Mouse (Mus musculus) liver (tissue): ENCODE results near the gene Prdm10.
A peak's percentile ranks its signal among the peaks of the same experiment; 100 is the strongest.

ENCODE experiments used
- DNase-seq: peaks from one replicate; pipeline ENCODE4 v3.0.0-alpha.2; 2020; ENCODE audit warnings: mixed read lengths

Prdm10 gene

DNA sequence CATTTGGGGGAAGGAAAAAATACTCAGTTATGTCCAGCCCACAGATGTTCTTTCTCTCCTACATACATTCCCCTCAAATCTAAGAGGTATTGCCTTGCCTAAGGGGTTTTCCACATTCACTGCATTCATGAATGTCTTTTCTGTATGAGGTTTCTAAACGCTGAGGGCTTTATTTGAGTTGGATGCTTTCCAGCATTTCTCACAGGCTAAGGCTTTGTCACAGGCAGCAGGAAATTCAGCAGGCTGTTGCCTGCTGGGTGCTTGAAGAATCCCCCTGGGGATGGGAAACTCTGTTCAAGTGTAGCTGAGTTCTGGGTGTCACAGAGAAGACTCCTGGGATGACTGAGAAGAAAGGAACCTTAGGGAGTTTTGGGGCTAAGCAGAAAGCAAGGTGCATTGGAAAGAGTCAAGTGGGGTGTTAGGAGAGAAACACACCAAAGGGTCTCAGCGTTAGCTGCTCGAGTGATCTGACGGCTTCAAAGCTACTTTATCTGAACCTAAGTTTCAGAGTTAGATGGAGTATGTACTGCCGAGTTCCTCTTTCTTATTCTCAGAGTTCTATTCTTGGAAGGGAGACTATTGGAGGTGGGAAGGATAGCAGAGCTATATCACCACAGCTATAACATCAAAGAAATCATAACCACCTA, 14.2 kb upstream of the Prdm10 start:
- no peak for DNase-seq

DNA sequence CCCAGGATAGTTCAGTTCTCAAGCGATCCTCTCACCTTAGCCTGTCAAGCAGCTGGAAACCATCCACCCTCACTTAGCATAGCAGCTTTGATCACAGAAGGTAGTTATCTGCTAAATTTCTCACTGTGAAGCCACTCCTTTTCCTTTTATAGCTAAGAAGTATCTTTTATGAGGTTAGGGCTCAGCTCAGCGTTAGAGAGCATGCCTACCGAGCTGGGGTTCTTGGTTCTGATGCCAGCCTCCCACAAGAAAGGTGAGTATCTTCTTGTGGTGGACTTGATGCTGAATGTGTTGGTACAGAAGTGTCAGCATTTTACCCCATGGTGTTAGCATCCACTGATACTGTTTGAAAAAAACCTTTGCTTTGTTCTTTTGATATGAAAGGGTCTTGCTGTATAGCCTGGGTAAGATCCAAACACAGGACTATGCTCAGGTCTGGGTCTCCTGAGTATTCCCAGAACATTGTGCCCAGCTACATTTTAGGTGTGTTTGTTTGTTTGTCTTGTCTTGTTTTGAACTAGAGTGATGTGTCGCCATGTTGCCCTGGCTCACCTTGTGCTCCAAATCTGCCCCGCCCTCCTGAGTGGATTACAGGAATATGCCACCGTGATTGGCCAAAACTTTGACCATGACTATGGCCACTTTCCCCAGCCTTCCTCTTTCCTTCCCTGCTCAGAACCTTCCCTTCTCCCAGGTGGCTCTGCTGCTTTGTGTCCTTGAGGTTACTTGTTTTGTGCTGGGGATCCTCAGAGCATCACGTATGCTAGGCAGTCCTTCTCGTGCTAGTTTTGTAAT, 8.9 kb upstream of the Prdm10 start:
- DNase-seq, result peak; percentile 64

DNA sequence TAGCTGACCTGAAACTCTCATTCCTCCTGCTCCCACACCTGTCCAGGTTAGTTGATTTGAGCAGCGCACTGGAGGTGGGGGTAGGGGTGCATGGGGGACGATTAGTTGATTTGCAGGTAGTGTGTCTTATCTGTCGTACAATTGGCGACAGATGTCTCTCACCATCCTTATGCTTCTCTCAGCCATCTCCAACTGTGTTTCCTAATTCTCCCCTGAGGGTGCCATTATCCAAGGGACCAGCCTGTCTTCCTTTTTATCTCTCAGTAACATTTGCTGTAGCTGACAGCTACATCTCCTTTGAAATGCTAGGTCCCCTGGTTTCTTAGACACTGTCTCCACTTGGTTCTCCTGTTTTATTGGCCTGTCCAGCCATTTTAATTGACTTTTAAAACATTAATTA, 8.2 kb upstream of the Prdm10 start:
- DNase-seq, result peak; percentile 60

DNA sequence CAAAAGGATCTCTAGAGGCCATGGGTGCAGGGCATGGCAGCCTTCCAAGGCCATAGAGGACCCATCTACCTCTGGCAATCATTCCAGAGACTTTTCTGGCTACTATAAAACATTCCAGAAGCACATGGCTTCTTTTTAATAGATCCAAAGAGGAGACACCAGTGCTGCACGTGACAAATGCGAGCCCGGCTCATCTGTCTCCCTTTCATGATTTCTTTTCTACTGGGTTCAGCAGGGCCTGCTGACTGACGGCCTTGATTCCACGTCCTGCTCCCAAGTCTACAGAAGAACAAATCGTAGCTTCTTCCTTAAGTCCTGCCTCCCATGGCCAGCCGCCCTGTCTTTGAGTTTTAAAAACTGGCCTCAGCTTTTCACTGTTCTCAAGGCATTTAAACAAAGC, 1.7 kb upstream of the Prdm10 start:
- DNase-seq, result no peak

DNA sequence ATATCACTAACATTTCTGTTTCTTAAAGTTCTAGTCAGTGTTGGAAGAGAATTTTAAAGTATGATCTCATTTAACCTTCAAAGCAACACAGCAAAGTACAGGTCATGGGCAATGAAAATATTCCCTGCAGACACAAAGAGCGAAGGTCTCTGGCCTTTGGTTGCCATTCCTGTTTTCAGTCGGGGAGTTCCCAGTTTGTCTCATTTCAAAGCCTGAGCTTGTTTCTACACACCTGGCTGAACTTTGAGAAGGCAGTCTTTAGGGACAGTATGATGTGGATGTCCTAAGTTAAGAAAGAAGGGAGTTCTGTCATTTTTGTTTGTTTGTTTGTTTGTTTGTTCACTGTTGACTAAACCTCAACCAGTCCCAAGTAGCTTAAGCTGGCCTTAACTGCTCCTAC, 1.0 kb upstream of the Prdm10 start:
- no peak for DNase-seq

DNA sequence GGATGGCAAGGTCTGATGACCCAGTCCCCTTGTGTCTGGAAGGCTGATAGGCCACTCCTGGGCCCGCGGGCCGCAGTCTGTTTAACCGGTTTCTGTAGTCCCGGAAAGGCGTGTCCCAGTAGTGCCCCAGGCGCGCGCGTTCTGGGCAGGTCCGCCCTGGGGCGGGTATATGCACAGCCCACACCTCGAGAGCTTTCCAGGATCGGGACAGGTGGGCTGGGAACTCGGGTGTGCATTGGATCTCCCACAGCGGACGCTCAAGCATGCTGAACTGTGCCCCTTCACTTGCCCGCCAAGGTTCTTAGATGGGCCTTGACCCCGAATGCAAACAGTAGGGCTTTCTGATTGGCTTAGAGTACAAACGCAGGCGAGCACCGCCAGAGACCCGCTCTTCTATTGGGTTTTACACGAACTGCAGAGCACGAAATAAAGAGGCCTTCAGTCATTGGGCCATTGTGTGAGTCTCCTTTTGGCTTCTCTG, 413 bp upstream of the Prdm10 start:
- peak; percentile 93 for DNase-seq

DNA sequence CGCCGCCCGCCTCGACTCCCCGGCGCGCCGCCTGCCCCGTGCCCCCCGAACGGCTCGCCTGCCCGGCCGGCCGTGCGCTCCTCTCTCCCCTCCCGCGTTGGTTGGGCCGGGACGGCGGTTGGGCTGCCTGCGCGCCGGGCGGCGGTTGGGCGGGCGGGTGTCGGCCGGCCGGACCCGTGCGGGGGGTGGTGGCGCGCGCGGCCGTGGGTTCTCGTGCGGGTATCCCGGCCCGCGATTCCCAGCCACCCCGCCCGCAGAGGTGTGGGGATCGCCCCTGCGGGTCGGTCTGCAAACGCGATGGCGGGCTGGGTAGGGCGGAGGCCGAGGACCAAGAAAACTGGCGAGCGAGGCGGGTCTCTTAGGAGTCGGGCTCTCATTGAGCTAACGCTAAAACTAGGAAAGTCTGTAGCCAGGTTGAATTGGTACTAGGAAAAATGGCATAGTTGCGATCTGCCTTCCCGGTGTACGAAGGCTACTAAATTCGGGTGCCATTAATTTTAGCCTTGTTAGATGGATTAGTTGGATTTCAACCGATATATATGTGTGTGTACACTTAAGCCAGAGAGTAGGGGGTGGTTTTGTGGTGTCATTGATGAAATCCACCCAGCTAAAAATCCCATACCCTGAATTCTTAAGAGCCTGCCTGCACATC, 799 bp downstream of the Prdm10 start:
- DNase-seq, result peak; percentile 85

DNA sequence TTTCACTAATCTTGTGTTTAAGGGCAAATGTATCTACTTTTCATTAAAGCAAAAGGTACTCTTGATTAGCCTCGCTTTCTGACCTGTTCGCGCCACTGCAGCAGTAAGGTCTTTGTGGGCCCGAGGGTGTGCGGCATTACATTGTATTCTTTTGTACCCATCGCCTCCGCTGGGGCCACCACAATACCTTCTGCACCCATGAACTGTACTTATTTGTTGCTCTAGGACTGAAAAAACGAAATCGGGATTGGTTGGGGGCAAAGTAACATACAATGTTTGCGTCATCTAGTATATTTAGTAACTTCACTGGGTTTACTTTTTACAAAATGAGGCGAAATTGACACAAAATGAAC, 1.3 kb downstream of the Prdm10 start:
- DNase-seq, result peak; percentile 66

DNA sequence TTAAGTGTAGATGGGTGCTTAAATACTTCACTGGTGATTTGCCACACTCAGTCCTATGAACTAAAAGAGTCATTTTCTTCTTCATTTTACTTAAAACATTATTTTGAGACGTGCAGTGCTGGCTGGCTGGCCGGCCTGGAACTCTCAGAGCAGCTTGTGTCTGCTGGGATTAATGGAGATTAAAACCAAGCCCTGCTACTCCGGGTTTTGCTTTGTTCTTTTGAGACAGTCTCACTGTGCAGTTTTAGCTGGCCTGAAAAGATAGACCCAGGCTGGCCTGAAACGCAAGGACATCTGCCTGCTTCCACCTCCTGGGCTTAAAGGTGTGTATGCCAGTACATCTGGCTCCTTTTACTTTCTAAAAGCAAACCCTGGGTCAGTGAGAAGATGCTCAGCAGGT, 2.2 kb downstream of the Prdm10 start:
- DNase-seq, result no peak

DNA sequence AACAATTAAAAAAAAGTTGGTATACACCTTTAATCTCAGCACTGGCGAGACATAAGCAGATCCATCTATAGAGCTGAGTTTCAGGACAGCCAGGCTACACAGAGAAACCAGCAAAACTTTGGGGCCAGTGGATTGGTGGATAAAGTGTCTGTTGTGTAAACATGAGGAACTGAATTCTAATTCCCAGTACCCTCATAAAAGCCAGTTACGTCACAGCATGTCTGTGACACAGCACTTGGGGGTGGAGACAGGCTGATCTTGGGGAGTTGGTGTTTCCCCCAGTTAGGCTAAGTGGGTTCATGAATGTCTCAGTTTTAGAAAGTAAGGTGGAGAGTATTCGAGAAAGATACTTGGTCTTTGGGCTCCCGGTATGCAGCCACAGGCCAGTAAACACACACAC, 2.7 kb downstream of the Prdm10 start:
- DNase-seq, result no peak

DNA sequence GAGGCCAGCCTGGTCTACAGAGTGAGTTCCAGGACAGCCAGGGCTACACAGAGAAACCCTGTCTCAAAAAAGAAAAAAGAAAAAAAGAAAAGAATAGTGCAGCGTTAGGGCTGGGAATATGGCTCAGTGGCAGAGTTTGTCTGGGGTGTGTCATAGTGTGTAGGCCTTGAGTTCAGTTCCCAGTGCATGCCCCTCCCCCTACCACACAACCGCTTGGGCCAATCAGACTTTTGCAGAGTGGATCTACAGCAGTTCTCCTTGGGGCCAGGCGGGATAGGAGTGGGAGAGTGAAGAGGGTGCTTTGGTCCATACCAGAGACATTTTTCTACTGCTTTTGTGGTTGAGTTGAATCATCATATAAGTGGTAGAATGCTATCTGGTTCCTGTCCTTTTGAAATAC, 3.6 kb downstream of the Prdm10 start:
- DNase-seq, result peak; percentile 39

DNA sequence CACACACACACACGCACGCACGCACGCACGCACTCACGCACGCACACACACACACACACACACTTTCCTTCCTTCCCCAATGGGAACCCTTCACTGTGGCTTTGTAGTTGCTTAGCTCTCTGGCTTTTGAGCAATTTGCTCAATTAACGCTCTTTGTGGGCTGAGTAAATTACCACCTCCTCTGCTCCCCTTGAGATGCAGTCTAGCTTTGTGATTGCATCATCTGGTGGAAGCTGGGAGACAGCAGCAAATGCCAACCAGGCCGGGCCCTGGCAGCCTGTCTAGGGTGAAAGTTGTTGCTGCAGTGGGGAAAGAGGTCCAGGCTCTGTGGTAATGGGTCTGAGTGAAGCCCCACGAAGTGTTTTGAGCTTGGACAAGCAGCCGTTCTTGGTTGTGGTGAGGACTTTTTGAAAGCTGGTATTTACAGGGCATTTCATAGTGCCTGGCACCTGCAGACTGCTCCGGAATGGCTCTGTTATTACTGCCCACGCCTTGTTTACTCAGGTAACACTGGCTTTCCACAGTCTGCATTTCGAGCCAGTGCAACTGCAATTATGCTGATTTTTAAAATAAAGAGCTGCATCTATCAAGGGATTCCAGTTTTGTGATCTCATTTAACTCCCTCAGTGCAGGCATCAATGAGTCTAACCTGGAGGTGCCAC, 10.0 kb downstream of the Prdm10 start:
- no peak for DNase-seq

DNA sequence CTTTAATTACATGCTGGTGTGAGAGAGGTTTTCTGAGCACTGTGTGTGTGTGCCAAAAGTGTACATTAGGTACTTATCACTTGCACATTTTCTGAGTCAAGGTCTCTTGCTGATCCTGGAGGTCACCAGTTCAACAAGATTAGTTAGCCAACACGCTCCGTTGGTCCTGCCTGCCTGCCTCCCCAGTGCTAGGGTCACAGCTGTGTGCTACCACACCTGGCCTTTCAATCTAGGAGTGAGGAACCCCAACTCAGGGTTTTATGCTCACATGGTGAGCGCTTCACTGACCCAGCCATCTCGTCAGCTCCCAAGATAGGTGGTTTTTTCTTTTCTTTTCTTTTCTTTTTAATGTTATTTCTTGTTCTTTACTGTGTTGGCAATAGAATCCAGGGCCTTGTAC, 11.6 kb downstream of the Prdm10 start:
- DNase-seq, result no peak

DNA sequence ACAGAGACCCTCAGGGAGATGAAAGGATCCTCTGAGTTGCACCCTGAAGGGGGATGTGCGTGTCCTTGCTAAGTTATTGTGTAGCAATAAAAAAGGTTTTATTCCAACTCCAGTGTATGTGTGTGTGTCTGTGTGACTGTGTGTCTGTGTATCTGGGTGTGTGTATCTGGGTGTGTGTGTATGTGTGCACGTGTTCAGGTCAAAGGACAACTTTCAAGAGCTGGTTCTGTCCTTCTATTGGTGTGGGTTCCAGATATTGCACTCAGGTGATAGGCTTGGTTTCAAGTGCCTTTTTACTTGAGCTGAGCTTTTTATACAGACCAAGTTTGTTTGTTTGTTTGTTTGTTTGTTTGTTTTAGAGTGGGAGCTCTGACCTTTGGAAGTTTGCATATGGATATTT, 12.9 kb downstream of the Prdm10 start:
- no peak for DNase-seq

DNA sequence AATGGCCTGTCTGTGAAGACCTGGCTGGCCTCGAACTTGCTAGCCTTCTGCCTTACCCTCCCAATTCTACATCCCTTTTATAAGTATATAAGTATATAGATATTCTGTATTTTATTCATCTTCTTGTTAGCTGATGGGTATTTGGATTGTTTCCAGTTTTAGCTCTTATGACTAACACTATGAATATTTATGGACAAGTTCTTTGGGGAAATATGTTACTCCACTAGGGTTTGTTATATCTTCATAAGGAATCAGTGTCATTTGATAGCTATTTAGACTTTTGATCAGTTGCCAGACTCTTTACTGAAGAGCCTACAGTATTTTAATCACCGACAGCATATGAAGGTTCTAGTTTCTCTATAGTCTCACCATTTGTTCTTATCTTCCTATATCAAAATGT, 15.0 kb downstream of the Prdm10 start:
- DNase-seq, result no peak

DNA sequence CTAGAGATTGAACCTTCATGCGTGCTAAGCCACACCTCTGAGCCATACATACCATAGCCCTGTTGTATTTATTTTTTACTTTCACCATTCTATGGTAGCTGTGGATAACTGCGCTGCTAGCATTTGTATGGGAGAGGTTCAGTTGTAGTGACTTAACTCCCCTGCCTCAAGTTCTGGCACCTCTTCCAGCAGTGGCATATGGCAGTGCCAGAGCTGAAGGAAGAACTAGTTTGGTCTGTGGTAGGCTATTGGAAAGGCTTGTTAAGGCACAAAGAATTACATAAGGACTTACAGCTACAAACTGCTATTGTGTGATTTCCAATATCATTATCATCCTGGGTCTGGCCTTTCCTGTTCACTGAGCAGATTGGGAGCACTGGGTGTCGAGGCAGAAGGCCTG, 16.0 kb downstream of the Prdm10 start:
- DNase-seq, result no peak

DNA sequence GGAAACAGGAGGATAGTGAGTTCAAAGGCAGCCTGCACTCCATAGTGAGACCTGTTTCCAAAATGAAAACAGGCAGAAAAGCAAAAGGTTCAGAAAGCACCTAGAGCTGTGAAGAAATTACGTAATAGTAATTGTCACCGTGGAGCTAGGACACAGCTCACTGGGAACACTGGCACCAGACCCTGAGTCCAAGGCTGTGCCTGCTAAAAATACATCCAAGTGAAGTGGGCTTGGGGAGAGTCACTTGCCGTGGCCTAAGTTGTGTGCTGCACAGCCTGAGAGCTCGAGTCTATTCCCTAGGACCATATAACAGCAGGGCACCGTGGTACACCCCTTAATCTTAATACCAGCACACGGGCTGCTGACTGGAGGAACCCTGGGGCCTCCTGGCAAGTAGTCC, 18.4 kb downstream of the Prdm10 start:
- DNase-seq, result no peak

DNA sequence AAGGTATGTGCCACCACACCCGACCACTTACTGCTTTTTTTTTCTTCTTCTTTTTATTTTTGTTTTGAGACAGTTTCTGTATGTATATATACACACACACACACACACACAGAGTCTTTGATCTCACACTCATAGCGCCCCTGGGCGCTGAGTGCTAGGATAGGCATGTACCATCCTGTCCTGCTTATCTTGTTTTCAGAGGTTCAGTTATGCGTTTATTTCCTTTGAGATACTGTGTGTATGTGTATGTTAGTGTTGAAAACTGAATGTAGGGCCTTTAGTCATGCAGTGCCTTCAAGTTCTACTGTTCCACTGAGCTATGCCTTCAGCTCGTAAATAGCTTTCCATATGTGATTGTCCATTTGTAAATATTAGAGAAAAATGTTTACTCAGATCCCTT, 20.2 kb downstream of the Prdm10 start:
- peak; percentile 48 for DNase-seq

DNA sequence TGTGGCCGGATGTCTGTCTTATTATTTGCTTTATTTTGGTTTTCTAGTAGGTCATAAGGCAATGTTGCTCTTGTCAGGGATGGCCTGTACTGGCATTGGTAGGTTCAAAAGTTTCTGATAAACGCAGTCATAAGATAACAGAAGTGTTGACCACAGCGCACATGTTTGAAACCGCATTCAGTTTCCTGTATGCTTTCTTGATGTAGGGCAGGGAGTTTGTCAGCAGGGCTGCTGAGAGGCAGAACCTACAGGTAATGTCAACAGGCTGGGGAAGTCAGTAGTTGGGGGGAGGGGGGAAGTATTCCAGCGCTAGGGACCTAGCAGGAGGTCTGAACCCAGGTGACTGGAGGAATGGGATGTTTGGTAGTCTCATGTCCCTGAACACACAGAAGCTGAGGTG, 20.8 kb downstream of the Prdm10 start:
- DNase-seq, result peak; percentile 29

DNA sequence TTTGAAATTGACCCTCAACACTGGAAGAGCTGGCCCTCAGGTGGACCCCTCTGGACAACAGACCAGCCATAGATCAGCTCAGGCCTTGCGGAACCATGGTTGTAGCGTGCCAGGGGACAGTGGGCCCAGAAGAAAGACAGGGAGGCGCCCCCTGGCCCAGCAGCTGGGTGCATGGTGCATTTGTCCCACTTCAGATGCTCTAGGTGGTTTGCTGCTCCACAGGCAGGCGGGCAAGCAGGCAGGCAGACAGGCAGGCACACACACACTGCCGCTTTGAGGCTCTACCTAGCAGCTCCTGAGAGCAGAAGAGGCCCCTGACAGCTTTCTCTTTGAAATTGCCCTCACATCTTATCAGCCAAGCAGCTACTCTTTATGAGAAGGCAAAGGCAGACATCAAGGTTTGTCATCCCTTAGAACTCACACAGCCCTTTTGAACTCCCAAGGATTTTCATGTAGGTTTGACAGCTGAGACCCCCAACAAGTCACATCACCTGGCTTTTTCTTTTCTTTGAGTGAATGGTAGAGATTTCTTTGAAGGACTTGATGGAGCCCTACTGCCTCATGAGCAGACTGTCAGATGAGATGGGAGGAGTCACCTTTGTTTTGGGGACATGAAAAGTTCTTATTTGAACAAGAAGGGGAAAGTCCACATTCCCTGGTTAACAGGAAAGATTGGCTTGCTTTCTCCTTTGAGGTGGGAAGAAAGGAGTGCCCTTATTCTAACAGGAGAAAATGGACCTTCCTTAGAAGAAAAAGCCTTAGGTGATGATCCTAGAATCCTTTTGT, 21.4 kb downstream of the Prdm10 start:
- DNase-seq, result peak; percentile 24

DNA sequence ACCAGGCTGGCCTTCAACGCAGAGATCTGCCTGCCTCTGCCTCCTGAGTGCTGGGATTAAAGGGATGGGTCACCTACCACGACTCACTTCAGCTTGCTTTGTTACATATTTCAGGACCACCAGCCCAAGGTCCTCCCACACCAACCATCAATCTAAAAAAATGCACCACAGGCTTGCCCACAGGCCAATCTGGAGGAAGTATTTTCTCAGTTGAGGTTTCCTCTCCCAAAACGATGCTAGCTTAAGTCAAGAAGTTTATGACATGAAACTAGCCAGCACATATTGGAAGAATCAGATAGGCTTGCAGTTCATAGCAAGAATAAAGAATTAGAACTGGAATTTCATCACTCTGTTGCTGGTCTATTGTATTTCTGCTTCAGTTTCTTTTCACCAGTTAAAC, 24.0 kb downstream of the Prdm10 start:
- no peak for DNase-seq

DNA sequence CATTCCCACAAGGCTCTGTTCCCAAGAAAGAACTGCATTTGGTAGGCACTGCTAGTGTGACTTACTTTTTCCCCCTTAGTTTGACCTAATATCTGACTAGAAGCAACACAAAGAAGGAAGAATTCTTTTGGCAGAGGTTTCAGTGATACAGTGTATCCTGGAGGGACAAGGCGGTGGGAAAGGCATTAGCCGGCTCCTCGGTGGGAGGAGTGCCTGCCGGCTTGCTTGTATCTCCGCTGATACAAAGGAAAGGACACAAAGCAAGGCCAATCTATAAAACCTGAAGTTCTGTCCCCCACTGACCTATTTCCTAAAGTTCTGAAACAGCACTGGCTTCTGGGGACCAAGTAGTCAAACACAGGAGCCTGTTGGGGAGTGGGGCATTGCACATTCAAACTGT, 24.8 kb downstream of the Prdm10 start:
- no peak for DNase-seq

DNA sequence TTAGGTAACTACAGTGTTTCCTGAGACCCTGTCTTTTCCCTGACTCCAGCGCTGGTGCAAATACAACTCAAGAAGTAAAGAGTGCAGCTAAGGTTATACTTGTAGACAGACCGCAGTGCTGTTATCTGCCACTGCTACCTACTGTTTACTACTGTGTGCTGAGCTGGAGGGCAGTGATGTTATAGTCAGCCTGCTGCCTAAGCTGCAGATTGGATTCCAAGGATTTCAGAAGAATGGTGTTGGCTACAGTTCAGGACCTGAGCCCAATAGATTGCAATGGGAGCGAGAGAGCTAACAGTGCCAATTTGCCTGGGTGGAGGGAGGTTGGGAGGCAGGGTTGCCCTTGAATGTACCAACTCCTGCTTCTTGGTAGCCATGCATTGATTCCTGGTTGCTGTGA, 25.5 kb downstream of the Prdm10 start:
- DNase-seq, result no peak
